Mouse (Mus musculus) limb, embryonic 10.5 days (tissue): ENCODE measurements around the gene Tbx2. TPM values are rescaled to one million over a fixed set of nuclear protein-coding genes. Genes with fewer than 3 reads are reported as not detected.

ENCODE experiments used
- DNase-seq: peaks from one replicate; pipeline ENCODE4 v3.0.0-alpha.2; 2017; ENCODE audit warnings: low spot score
- H3K27ac ChIP-seq: fragments of 300-500 bp; sonication (generic); 2 replicates; pipeline ENCODE4 v1.5.1; 2016; ENCODE audit warnings: mild to moderate bottlenecking
- H3K27me3 ChIP-seq: fragments of 300-500 bp; sonication (generic); 2 replicates; pipeline ENCODE4 v1.6.1; 2016; ENCODE audit warnings: low read depth, mild to moderate bottlenecking; ENCODE audit not compliant: poor library complexity, severe bottlenecking
- H3K36me3 ChIP-seq: fragments of 300-500 bp; sonication (generic); 2 replicates; pipeline ENCODE4 v1.6.1; 2016; ENCODE audit warnings: mild to moderate bottlenecking, moderate library complexity
- H3K4me1 ChIP-seq: fragments of 300-500 bp; sonication (generic); 2 replicates; pipeline ENCODE4 v1.6.1; 2016
- H3K4me3 ChIP-seq: fragments of 300-500 bp; sonication (generic); 2 replicates; pipeline ENCODE4 v1.5.1; 2016; ENCODE audit warnings: mild to moderate bottlenecking, moderate library complexity
- H3K9me3 ChIP-seq: fragments of 300-500 bp; sonication (generic); replicated peaks from 2 replicates; pipeline ENCODE4 v1.6.1; 2016; ENCODE audit warnings: mild to moderate bottlenecking
- WGBS: fragments of 180-500 bp; shearing (Covaris S2); methylation state at CpG from one replicate; pipeline ENCODE4 v1.1.7; 2016; 5-methylcytosine and 5-hydroxymethylcytosine counted together
- polyA plus RNA-seq: library from polyadenylated mRNA; unstranded; fragments of >200 nt; fragmentation: Nextera tagmentation; extraction: Ambion mirVana; gene quantifications from 2 replicates; pipeline ENCODE4 v1.2.1, GENCODE M21; 2016

Gene Tbx2
- polyA plus RNA-seq, 1 experiment from 2014 or later, result 5.3 TPM

DNA sequence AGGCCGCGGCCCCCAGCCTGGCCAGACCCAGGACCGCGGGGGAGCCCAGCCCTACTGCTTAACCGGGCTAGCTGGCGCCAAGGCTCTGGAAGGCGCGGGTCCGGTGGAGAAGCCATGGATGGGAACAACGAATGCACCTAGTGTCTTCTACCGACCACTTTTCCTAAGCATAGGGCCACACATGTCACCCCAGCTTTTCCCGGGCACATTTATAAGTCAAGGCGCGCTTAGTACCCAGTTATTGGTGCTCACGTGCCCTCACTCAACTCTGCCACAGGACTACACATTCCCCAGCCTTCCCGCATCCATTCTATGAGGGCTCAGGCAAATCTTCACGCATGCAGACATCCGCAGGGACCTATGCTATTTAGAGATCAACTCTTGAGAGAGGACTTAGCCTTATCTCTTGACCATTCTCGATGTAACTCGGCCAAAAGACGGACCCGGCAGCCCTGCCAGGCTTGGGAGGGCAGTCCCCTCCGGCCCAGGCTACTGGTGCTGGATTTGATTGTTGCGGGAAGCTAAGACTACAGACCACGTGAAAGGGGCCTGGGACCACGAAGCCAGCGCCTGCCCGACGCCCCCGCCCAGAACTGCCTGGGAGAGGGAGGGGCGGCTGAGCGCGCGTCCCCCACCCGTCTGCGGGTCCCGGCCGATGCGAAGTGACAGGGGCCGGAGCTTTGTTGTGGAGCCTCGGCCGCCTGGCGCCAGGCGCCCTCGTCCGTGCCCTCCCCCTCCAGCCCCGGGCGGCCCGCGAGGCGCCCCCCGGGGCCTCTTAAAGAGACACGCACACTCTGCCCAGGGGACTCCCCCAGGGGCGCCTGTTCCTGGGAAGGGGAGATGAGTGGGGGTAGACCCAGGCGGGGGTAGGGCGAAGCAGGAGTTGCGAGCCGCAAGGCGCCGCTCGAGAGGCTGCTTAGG, 2.6 kb upstream of the Tbx2 start:
- Histone ChIP-seq H3K27ac (peak overlapping the region; percentile 90), H3K4me1 (peaks cover 93% of the 10 kb centered on the region), H3K27me3 (peaks cover 97% of the 10 kb centered on the region), H3K4me3 (peak overlapping the region; percentile 70), H3K36me3 (no peaks in the 10 kb centered on the region), H3K9me3 (no peaks in the 10 kb centered on the region)
- peak; percentile 75 for DNase-seq
- WGBS, result 1% methylated on average over 60 of the region's 61 CpGs

DNA sequence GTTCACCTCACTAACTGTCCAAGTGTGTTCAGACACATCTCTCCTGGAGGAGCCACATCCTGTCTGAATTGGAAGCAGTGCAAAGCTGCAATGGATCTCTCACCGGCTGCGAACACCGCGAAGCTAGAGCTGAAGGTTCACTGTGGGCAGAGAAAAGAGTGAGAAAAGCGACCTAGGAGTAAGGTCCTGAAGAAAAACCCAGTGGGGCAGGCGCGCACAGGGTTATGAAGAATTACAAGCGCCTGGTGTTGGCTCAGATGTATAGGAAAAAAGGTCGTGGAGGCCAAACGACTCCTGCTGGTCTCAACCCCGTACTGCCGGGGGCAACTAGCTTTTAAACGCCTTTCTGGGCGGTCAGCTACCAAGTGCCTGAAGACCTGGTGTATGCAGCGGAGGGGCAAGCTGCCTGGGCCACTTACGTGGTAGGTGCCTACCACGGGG, 1.4 kb upstream of the Tbx2 start:
- peak; percentile 73 for DNase-seq
- H3K27me3 ChIP-seq, result peaks cover 97% of the 10 kb centered on the region
- peak overlapping the region; percentile 90 for H3K27ac ChIP-seq
- no peaks in the 10 kb centered on the region for H3K9me3 ChIP-seq
- H3K36me3 ChIP-seq, result peaks cover 4% of the 10 kb centered on the region
- peak overlapping the region; percentile 70 for H3K4me3 ChIP-seq
- WGBS, result under 1% methylated on average over 17 of the region's 17 CpGs
- H3K4me1 ChIP-seq, result peaks cover 87% of the 10 kb centered on the region

DNA sequence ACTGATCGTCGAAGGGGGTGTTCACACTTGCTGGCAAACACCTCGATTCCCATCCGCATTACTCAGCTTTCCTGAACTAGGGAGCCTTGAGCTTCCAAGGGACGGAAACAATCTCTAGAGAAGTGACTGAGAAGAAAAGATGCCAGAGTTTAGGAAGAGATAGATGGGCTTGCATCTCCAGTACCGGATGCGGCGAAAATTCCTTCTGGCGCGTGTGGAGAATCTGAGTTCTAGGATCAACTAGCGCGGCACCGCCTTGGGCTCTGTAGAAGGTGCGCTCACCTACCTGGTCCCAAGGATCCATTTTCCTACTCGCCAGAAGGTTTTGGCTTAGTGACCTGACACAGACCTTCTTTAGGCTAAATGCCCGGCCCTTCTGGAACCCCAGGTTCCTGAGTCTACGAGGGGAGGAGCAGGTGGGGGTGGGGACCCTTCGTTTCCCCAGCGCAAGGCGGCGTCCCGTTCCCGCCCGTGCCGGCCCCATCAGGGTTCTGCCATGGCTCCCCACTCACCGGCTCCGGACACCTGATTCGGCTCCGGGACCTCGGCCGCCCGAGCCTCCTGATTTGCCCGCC, 608 bp upstream of the Tbx2 start:
- no peak for DNase-seq
- under 1% methylated on average over 33 of the region's 33 CpGs for WGBS

DNA sequence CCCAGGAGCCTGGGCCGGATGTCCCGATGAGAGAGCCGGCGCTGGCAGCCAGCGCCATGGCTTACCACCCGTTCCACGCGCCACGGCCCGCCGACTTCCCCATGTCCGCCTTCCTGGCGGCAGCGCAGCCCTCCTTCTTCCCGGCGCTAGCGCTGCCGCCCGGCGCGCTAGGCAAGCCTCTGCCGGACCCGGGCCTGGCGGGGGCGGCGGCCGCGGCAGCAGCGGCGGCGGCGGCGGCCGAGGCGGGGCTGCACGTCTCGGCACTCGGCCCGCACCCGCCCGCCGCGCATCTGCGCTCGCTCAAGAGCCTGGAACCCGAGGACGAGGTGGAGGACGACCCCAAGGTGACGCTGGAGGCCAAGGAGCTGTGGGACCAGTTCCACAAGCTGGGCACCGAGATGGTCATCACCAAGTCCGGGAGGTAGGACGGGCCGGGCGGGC, 750 bp downstream of the Tbx2 start:
- Histone ChIP-seq H3K4me3 (peak overlapping the region; percentile 70), H3K4me1 (peaks cover 85% of the 10 kb centered on the region), H3K27me3 (peaks cover 97% of the 10 kb centered on the region), H3K27ac (peak overlapping the region; percentile 90), H3K9me3 (no peaks in the 10 kb centered on the region), H3K36me3 (peaks cover 16% of the 10 kb centered on the region)
- DNase-seq, result peak; percentile 76
- under 1% methylated on average over 53 of the region's 54 CpGs for WGBS

More for the DNA sequence above, 608 bp upstream of the Tbx2 start:
- Histone ChIP-seq H3K36me3 (peaks cover 7% of the 10 kb centered on the region), H3K27me3 (peaks cover 97% of the 10 kb centered on the region), H3K4me1 (peaks cover 85% of the 10 kb centered on the region), H3K27ac (peak overlapping the region; percentile 90), H3K9me3 (no peaks in the 10 kb centered on the region), H3K4me3 (peak overlapping the region; percentile 70)

DNA sequence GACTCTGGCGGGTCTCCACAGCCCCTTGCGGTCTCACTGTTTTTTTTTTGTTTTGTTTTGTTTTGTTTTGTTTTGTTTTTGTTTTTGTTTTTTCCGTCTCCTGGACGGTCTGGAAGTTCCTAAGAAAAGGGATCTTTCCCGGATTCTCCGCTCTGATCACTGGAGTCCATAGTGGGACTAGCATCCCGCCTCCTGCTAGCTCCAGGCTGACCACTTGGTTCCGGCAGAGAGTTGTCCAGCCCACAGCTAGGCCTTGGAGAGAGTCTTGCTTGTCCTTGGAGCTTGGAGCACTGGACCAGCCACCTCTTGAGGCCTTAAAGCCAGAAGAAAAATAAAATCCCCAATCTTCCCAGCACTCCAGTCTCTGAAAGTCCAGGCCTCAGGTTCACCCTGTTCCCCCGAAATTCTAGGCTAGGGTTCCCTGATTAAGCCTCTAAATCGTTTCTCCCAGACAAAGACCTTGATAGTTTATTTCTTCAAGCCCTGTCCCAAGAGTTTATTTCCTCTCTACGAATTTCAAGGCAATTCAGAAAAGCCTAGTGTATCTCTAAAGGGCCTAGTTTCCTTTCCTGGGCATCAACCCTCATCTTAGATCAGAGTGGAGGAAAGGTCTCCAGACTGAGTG, 1.5 kb downstream of the Tbx2 start:
- H3K27me3 ChIP-seq, result peaks cover 97% of the 10 kb centered on the region
- peak overlapping the region; percentile 70 for H3K4me3 ChIP-seq
- no peaks in the 10 kb centered on the region for H3K9me3 ChIP-seq
- no peak for DNase-seq
- 1% methylated on average over 11 of the region's 11 CpGs for WGBS
- H3K27ac ChIP-seq, result peak overlapping the region; percentile 90
- H3K4me1 ChIP-seq, result peaks cover 80% of the 10 kb centered on the region
- H3K36me3 ChIP-seq, result peaks cover 20% of the 10 kb centered on the region

DNA sequence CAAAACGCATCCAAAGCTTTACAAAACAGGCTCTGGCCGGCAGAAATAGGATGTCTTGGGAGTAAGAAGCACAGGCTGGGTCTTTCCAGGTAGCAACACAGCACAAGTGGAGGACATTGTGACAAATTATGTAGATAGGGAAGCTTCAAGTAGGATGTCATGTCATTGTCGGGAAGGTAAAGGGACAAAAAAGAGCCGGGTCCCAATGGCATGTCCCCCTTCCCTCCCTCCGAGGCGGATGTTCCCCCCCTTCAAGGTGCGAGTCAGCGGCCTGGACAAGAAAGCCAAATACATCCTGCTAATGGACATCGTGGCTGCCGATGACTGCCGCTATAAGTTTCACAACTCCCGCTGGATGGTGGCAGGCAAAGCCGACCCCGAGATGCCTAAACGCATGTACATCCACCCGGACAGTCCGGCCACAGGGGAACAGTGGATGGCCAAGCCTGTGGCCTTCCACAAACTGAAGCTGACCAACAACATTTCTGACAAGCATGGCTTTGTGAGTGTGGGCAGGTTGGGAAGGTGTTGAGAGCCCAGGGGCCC, 2.1 kb downstream of the Tbx2 start:
- DNase-seq, result no peak
- Histone ChIP-seq H3K4me3 (peak overlapping the region; percentile 70), H3K27ac (peak overlapping the region; percentile 90), H3K9me3 (no peaks in the 10 kb centered on the region), H3K27me3 (peaks cover 97% of the 10 kb centered on the region), H3K4me1 (peaks cover 75% of the 10 kb centered on the region), H3K36me3 (peaks cover 20% of the 10 kb centered on the region)
- WGBS, result 2% methylated on average over 17 of the region's 17 CpGs

DNA sequence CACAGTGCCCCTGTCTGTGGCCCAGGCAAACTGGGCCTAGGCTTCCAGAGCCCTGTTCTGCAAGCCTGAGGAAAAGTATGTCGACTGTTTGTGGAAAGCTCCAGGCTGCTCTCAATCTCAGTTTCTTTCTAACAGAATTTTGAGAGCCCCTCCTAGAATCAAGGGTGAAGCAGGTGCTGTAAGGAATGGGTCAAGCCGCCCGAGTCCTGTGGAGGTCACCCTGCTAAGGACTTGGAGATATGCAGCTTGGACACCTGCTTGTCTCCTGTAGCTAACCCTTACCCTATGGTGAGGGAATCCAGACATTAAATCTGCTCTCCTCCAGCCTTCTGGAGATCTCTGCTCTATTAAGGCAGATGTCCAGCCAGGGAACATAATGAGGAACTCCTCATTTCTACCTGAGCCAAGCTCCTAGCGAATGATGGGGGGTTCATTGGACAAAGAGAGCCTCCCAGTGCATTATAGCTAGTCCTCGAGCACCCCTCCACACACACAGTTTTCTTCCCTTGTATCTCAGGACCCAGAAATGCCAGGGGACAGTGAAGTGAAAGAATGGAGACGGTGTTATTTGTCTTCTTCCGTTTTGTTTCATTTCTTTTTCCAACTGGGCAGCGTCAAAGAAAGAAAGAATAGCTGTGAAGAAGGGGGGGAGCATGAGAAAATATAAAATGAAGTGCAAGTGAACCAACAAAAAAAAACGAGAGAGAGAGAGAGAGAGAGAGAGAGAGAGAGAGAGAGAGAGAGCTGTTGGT, 2.8 kb downstream of the Tbx2 start:
- WGBS, result 6% methylated on average over 9 of the region's 9 CpGs
- Histone ChIP-seq H3K4me3 (peak overlapping the region; percentile 70), H3K27me3 (peaks cover 97% of the 10 kb centered on the region), H3K36me3 (peaks cover 23% of the 10 kb centered on the region), H3K9me3 (no peaks in the 10 kb centered on the region), H3K4me1 (peaks cover 68% of the 10 kb centered on the region), H3K27ac (peak overlapping the region; percentile 90)
- no peak for DNase-seq

DNA sequence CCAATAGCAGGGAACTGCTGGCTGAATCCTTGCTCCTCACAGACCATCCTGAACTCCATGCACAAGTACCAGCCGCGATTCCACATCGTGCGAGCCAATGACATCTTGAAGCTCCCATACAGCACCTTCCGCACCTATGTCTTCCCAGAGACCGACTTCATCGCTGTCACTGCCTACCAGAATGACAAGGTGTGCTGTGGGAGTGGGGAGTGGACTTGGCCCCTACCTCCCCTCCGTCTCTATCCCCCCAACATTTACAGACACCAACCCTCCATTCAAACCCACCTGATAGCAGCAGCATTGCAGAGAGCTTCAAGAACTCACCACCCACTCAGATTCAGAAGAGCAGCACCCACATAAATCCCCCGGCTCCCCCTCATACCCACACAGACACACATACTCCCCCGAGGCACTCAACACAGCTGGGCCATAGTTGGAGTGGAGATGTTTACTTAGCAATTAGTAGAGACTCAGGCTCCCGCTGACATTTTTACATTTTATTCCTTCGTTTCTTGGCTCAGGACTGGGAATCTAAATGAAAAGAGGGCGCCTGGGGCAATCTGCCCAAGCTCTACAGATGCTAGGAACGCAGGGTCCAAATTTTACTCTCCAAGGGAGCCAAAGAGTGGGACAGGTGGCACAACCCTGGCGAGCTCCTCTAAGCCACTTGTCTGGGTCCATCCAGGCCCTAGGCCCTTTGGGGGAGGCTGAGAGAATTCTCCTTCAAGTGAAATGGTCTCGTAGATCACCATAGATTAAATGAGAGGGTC, 3.6 kb downstream of the Tbx2 start:
- 6% methylated on average over 16 of the region's 16 CpGs for WGBS
- H3K27me3 ChIP-seq, result peaks cover 97% of the 10 kb centered on the region
- H3K4me1 ChIP-seq, result peaks cover 68% of the 10 kb centered on the region
- peak overlapping the region; percentile 90 for H3K27ac ChIP-seq
- peak overlapping the region; percentile 70 for H3K4me3 ChIP-seq
- no peaks in the 10 kb centered on the region for H3K9me3 ChIP-seq
- DNase-seq, result no peak
- H3K36me3 ChIP-seq, result peaks cover 31% of the 10 kb centered on the region

DNA sequence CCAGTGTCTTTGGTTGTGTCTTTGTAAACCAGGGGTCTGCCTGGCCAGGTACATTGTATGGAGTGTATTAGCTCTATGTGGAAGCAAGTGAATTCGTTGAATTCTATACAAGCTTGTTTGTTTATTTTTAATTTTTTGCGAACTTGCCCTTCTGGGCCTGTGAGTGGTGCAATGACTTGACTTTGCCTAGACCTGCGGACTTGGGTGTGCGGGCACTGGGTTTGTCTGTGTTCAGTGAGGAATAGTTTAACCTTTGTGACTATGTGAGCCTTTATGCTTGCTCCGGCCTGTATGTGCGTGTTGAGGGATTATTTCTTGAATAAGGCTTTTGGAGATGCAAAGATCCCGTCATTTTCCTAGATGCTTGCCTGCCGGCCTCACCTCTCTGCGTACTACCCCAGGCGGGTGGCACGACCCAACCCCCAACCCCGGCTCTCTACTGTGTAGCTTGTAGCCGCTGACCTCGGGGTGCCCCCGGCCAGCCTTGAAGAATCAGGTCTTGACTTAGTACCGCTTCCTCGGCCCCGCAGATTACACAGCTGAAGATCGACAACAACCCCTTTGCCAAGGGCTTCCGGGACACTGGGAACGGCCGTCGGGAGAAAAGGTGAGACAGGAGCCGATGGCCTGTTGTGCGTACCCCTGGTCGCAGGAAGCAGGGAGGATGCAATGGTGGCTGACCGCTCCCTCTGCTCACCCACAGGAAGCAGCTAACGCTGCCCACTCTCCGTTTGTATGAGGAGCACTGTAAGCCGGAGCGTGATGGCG, 4.4 kb downstream of the Tbx2 start:
- DNase-seq, result peak; percentile 65
- H3K27me3 ChIP-seq, result peaks cover 97% of the 10 kb centered on the region

DNA sequence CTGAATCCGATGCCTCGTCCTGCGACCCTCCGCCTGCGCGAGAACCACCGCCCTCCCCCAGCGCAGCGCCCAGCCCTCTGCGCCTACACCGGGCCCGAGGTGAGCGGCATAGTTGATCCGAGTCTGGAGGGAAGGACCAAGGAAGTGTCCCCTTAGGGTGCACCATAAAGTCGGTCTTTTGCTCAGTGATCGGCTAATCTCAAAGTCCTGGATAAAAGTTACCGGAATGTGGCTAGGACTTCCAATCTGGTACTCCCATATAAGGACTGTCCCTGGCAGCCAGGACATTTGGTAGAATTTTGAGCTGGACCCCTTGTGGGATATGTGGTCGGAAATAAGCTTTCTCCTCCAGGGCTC, 4.9 kb downstream of the Tbx2 start:
- peaks cover 31% of the 10 kb centered on the region for H3K36me3 ChIP-seq
- no peaks in the 10 kb centered on the region for H3K9me3 ChIP-seq
- WGBS, result under 1% methylated on average over 18 of the region's 18 CpGs
- peaks cover 97% of the 10 kb centered on the region for H3K27me3 ChIP-seq
- H3K4me3 ChIP-seq, result peak overlapping the region; percentile 70
- H3K4me1 ChIP-seq, result peaks cover 64% of the 10 kb centered on the region
- peak; percentile 69 for DNase-seq
- H3K27ac ChIP-seq, result peak overlapping the region; percentile 90

More for the DNA sequence above, 4.4 kb downstream of the Tbx2 start:
- Histone ChIP-seq H3K27ac (peak overlapping the region; percentile 90), H3K36me3 (peaks cover 31% of the 10 kb centered on the region), H3K9me3 (no peaks in the 10 kb centered on the region), H3K4me3 (peak overlapping the region; percentile 70), H3K4me1 (peaks cover 67% of the 10 kb centered on the region)
- 2% methylated on average over 32 of the region's 32 CpGs for WGBS
